Mouse (Mus musculus) bone marrow macrophage, adult 2 months (primary cell): Measurements from ENCODE around the gene Gm11027. TPM values are rescaled to one million over a fixed set of nuclear protein-coding genes. Genes with fewer than 3 reads are reported as not detected.
"Not testable (repeated sequence)": the region's sequence is repeated elsewhere in the genome, so short reads cannot be mapped to it uniquely, and the experiment has no call there.

ENCODE experiments used
- H3K27ac ChIP-seq: 2 replicates; pipeline ENCODE4 v1.5.1; 2012; ENCODE audit warnings: low read depth, low read length; ENCODE audit not compliant: insufficient read depth
- H3K4me1 ChIP-seq: 2 replicates; pipeline ENCODE4 v1.6.1; 2012; ENCODE audit warnings: low read length; ENCODE audit not compliant: control insufficient read depth, insufficient read depth
- H3K4me3 ChIP-seq: 2 replicates; pipeline ENCODE4 v1.5.1; 2012; ENCODE audit warnings: mild to moderate bottlenecking, low read length, moderate library complexity; ENCODE audit not compliant: insufficient read depth
- CTCF ChIP-seq: IDR thresholded peaks from 2 replicates; pipeline ENCODE4 v1.5.1; 2012; ENCODE audit warnings: low read depth, mild to moderate bottlenecking, low read length, moderate library complexity
- POLR2A ChIP-seq: IDR thresholded peaks from 2 replicates; pipeline ENCODE4 v1.6.1; 2012; ENCODE audit warnings: mild to moderate bottlenecking, low read depth, low read length, borderline replicate concordance
- polyA plus RNA-seq: library from polyadenylated mRNA; stranded (reverse); fragments of >200 nt; gene quantifications from 2 replicates; pipeline ENCODE4 v1.2.4, GENCODE M21; 2012; ENCODE audit not compliant: missing spikeins, insufficient read depth, insufficient read length

Gm11027 gene
- not detected in 2 replicates for polyA plus RNA-seq

- not testable (repeated sequence) for H3K27ac ChIP-seq, H3K4me3 ChIP-seq
- H3K4me1 ChIP-seq, result peaks cover 13% of the 10 kb centered on the region
Measured at GRCm38 (mm10) chr12:116275086-116275485, at the start of gene Gm11027. TSS of gene Gm11027 (plus strand) at chr12:116275386.

GRCm38 (mm10) chr12:116226289-116227057, 48.7 kb upstream of the Gm11027 start:
- H3K4me1 ChIP-seq, result peaks cover 7% of the 10 kb centered on the region
- TF ChIP-seq CTCF, result no peak
- TF ChIP-seq POLR2A, result no peak
- no peak overlapping the region for H3K27ac ChIP-seq
- no peak overlapping the region for H3K4me3 ChIP-seq

- Histone ChIP-seq H3K27ac (no peak overlapping the region), H3K4me3 (no peak overlapping the region), H3K4me1 (peaks cover 7% of the 10 kb centered on the region)
- no peak for TF ChIP-seq POLR2A
- TF ChIP-seq CTCF, result no peak
Measured at GRCm38 (mm10) chr12:116229451-116229850, 45.7 kb upstream of the Gm11027 start.

GRCm38 (mm10) chr12:116231612-116232011, 43.6 kb upstream of the Gm11027 start:
- Histone ChIP-seq H3K4me1 (no peaks in the 10 kb centered on the region), H3K27ac (no peak overlapping the region), H3K4me3 (no peak overlapping the region)
- TF ChIP-seq CTCF (no peak), POLR2A (no peak)

- Histone ChIP-seq H3K4me1 (no peaks in the 10 kb centered on the region), H3K27ac (no peak overlapping the region), H3K4me3 (no peak overlapping the region)
- TF ChIP-seq CTCF (no peak), POLR2A (no peak)
Measured at GRCm38 (mm10) chr12:116232061-116232460, 43.1 kb upstream of the Gm11027 start.

GRCm38 (mm10) chr12:116235356-116235755, 39.8 kb upstream of the Gm11027 start:
- Histone ChIP-seq H3K4me1 (no peaks in the 10 kb centered on the region), H3K27ac (no peak overlapping the region), H3K4me3 (no peak overlapping the region)
- no peak for TF ChIP-seq POLR2A

GRCm38 (mm10) chr12:116236658-116237057, 38.5 kb upstream of the Gm11027 start:
- Histone ChIP-seq H3K4me1 (no peaks in the 10 kb centered on the region), H3K4me3 (no peak overlapping the region), H3K27ac (no peak overlapping the region)
- no peak for TF ChIP-seq POLR2A
- TF ChIP-seq CTCF, result no peak

- Histone ChIP-seq H3K4me3 (no peak overlapping the region), H3K4me1 (no peaks in the 10 kb centered on the region), H3K27ac (no peak overlapping the region)
- no peak for TF ChIP-seq POLR2A
- TF ChIP-seq CTCF, result no peak
Measured at GRCm38 (mm10) chr12:116238370-116238769, 36.8 kb upstream of the Gm11027 start.

- Histone ChIP-seq H3K4me3 (no peak overlapping the region), H3K27ac (no peak overlapping the region), H3K4me1 (no peaks in the 10 kb centered on the region)
- TF ChIP-seq CTCF (no peak), POLR2A (no peak)
Measured at GRCm38 (mm10) chr12:116238803-116239202, 36.4 kb upstream of the Gm11027 start.

GRCm38 (mm10) chr12:116244601-116245000, 30.6 kb upstream of the Gm11027 start:
- TF ChIP-seq POLR2A (no peak), CTCF (no peak)
- H3K27ac ChIP-seq, result no peak overlapping the region
- H3K4me3 ChIP-seq, result no peak overlapping the region
- 0 out of 2 replicates have a peak, but pooled peaks cover 2% of the 10 kb centered on the region for H3K4me1 ChIP-seq

- H3K4me1 ChIP-seq, result peaks cover 13% of the 10 kb centered on the region
- no peak for TF ChIP-seq POLR2A
- TF ChIP-seq CTCF, result no peak
- H3K4me3 ChIP-seq, result no peak overlapping the region
- H3K27ac ChIP-seq, result no peak overlapping the region
Measured at GRCm38 (mm10) chr12:116254652-116255051, 20.5 kb upstream of the Gm11027 start.
